Mouse (Mus musculus) liver, embryonic 14 days (tissue): ENCODE results near the gene Ly6c2. TPM values are rescaled to one million over a fixed set of nuclear protein-coding genes. Genes with fewer than 3 reads are reported as not detected.

ENCODE experiments used
- polyA plus RNA-seq: library from polyadenylated mRNA; depleted of rRNA; stranded (reverse); fragments of >200 nt; gene quantifications from 2 replicates; pipeline ENCODE4 v1.2.3, GENCODE M21; 2012; rRNA removed

The Ly6c2 gene
- 17.8 and 28.2 TPM in 2 replicates for polyA plus RNA-seq

DNA sequence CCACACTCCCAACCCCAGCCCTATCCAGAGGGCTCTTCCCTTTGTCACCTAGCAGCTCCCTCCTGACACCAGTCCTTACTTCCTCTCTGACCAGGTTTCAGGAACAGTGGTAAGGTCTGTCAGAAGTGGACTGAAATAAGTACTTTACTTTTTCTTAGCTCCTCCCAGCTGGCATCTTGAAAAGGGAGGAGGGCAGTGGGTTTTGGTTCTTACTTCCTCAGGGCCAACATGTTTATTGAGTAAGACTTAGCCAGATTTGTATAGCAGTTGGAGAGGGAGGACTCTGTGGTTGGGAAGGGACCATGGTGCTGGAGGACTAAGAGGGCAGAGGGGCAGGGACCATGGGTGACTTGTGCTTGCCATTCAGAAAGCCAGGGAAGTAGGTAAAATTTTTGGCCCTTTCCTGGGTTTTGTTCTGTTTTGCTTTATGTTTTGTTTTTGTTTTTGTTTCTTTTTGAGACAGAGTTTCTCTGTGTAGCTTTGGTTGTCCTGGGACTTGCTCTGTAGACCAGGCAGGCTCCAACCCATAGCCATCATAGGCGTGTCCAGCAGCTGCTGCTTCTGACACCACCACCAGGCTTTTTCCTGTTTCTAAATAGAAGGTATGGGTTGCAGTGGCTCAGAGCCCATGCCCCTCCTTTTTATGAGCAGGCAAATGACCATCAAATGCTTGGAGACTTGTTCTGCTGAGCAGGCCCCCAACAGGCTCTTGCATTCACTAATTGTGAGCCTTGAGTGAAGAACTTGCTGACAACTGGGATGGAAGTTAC lies at the start of gene Ly6c2:
TSS of gene Ly6c2 (minus strand) at position 110 of the 770 bp plus-strand sequence.

DNA sequence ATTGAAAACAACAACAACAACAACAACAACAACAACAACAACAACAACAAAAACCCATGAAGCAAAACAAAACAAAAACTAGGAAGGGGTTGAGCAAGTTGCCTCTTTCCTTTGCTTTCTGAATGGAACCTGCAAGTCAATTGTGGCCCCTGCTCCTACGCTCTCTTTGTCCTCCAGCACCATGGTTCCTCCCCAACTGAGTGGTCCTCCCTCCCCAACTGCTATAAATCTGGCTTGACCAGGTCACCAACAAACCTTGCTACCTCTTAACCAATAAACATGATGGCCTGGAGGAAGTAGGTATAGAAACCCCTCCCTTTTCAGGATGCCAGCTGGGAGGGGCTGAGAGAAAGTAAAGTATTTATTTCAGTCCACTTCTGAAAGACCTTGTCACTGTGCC lies 43.2 kb upstream of the Ly6c2 start, which contains the start of gene Ly6g:
TSS of gene Ly6g (plus strand) at position 301 of the 400 bp plus-strand sequence.

Other genes with a start within 250 kb of the Ly6c2 start
- 0.01 TPM in 1 of 2 replicates, not detected in the other for gene 2010109I03Rik, start 214.9 kb downstream of the Ly6c2 start, polyA plus RNA-seq
- 0.02 and 0.05 TPM in 2 replicates for gene Ly6i, start 128.5 kb downstream of the Ly6c2 start, polyA plus RNA-seq
- gene Ly6a, start 113.9 kb downstream of the Ly6c2 start, polyA plus RNA-seq, result 2.0 and 2.8 TPM in 2 replicates
- 0.20 and 0.24 TPM in 2 replicates for gene Ly6c1, start 63.1 kb downstream of the Ly6c2 start, polyA plus RNA-seq
- gene Ly6g, start 43.3 kb upstream of the Ly6c2 start, polyA plus RNA-seq, result 0.24 and 0.25 TPM in 2 replicates
- gene BC025446, start 104.4 kb upstream of the Ly6c2 start, polyA plus RNA-seq, result 3.1 and 4.4 TPM in 2 replicates
- 0.06 TPM in 1 of 2 replicates, not detected in the other for gene Ly6f, start 156.5 kb upstream of the Ly6c2 start, polyA plus RNA-seq